Mouse (Mus musculus): ENCODE measurements around the gene H2-K1. TPM values are rescaled to one million over a fixed set of nuclear protein-coding genes. Genes with fewer than 3 reads are reported as not detected.
"Not testable (repeated sequence)": the region's sequence is repeated elsewhere in the genome, so short reads cannot be mapped to it uniquely, and the experiment has no call there.

The H2-K1 gene
- total RNA-seq, 4 experiments from 2014 or later = 493 to 638 (median 583) TPM

- DNase-seq = no peak
Measured at GRCm38 (mm10) chr17:33954646-33955554, 45.2 kb downstream of the H2-K1 start.

- no peak for DNase-seq
Measured at GRCm38 (mm10) chr17:33953961-33954565, 46.1 kb downstream of the H2-K1 start.

GRCm38 (mm10) chr17:33953310-33953709 lies 46.8 kb downstream of the H2-K1 start:
- no peak for DNase-seq

GRCm38 (mm10) chr17:33952879-33953278 lies 47.3 kb downstream of the H2-K1 start:
- DNase-seq = no peak

- not testable (repeated sequence) for DNase-seq
Measured at GRCm38 (mm10) chr17:33952015-33952414, 48.1 kb downstream of the H2-K1 start.

- DNase-seq = peak; percentile 83
Measured at GRCm38 (mm10) chr17:33951021-33951946, 48.9 kb downstream of the H2-K1 start, which contains the start of gene B3galt4. B3galt4 (minus strand) TSS chr17:33951488.

GRCm38 (mm10) chr17:33950131-33950625 lies 50.0 kb downstream of the H2-K1 start:
- no peak for DNase-seq

- no peak for DNase-seq
Measured at GRCm38 (mm10) chr17:33948905-33949537, 51.1 kb downstream of the H2-K1 start.

GRCm38 (mm10) chr17:33948090-33948904 lies 51.9 kb downstream of the H2-K1 start:
- DNase-seq = no peak

- DNase-seq = no peak
Measured at GRCm38 (mm10) chr17:33947430-33948089, 52.6 kb downstream of the H2-K1 start.

Small RNA genes within 50 kb of the gene (microRNA-seq; reads per million reads assigned to microRNA genes)
- 0 to 0.18 reads per million in 2 experiments for gene Mir219a-1
- gene Mir219c = 0 reads per million in 2 experiments

Other genes starting within 250 kb of the H2-K1 start
- gene Rab11b, start 239.8 kb downstream of the H2-K1 start, total RNA-seq (2022) = 100 to 1,000 TPM; 251 to 297 (median 270) TPM
- gene Angptl4, start 218.5 kb downstream of the H2-K1 start, total RNA-seq (2022) = 10 to 100 TPM; 37.2 to 78.4 (median 46.3) TPM
- gene Kank3, start 189.8 kb downstream of the H2-K1 start, total RNA-seq (2022) = 100 to 1,000 TPM in 3 of 4 experiments, 10 to 100 TPM in 1; 69.8 to 130 (median 111) TPM
- 1,000 to 10,000 TPM; 1,538 to 1,820 (median 1,607) TPM for gene Rps28, start 175.8 kb downstream of the H2-K1 start, total RNA-seq (2022)
- gene Ndufa7, start 175.8 kb downstream of the H2-K1 start, total RNA-seq (2022) = 100 to 1,000 TPM; 371 to 504 (median 430) TPM
- 10 to 100 TPM; 29.5 to 63.3 (median 37.6) TPM for gene Cd320, start 157.3 kb downstream of the H2-K1 start, total RNA-seq (2022)
- gene Gm7029, start 126.5 kb downstream of the H2-K1 start, total RNA-seq (2022) = not detected
- gene Kifc1, start 109.7 kb downstream of the H2-K1 start, total RNA-seq (2022) = 1 to 10 TPM; 1.7 to 3.2 (median 2.6) TPM
- not detected for gene Platr17, start 95.2 kb downstream of the H2-K1 start, total RNA-seq (2022)
- gene Daxx, start 90.9 kb downstream of the H2-K1 start, total RNA-seq (2022) = 10 to 100 TPM; 30.2 to 36.2 (median 33.8) TPM
- gene Tapbp, start 84.4 kb downstream of the H2-K1 start, total RNA-seq (2022) = 100 to 1,000 TPM; 195 to 259 (median 213) TPM
- gene Zbtb22, start 84.4 kb downstream of the H2-K1 start, total RNA-seq (2022) = 10 to 100 TPM; 35.3 to 39.7 (median 37.5) TPM
- 10 to 100 TPM; 42.1 to 76.2 (median 60.1) TPM for gene Rgl2, start 70.8 kb downstream of the H2-K1 start, total RNA-seq (2022)
- 100 to 1,000 TPM in 1 of 4 experiments, 10 to 100 TPM in 3; 74.1 to 119 (median 79.6) TPM for gene Pfdn6, start 60.0 kb downstream of the H2-K1 start, total RNA-seq (2022)
- gene Wdr46, start 59.7 kb downstream of the H2-K1 start, total RNA-seq (2022) = 10 to 100 TPM; 30.0 to 43.8 (median 35.1) TPM
- gene B3galt4, start 48.9 kb downstream of the H2-K1 start, total RNA-seq (2022) = 1 to 10 TPM; 6.9 to 8.7 (median 7.6) TPM
- 10 to 100 TPM; 58.6 to 83.5 (median 69.6) TPM for gene Vps52, start 44.5 kb downstream of the H2-K1 start, total RNA-seq (2022)
- 100 to 1,000 TPM; 668 to 711 (median 693) TPM for gene Rps18, start 44.3 kb downstream of the H2-K1 start, total RNA-seq (2022)
- gene Ring1, start 24.3 kb upstream of the H2-K1 start, total RNA-seq (2022) = 10 to 100 TPM; 42.7 to 84.4 (median 60.7) TPM
- gene H2-Ke6, start 27.7 kb upstream of the H2-K1 start, total RNA-seq (2022) = 100 to 1,000 TPM; 249 to 289 (median 271) TPM
- 100 to 1,000 TPM; 176 to 248 (median 200) TPM for gene Slc39a7, start 31.3 kb upstream of the H2-K1 start, total RNA-seq (2022)
- gene Rxrb, start 31.5 kb upstream of the H2-K1 start, total RNA-seq (2022) = 10 to 100 TPM; 54.8 to 70.9 (median 62.7) TPM
- 1 to 10 TPM in 3 of 4 experiments, under 1 TPM in 1; 0.55 to 1.7 (median 1.4) TPM for gene Col11a2, start 39.1 kb upstream of the H2-K1 start, total RNA-seq (2022)
- 1 to 10 TPM in 1 of 4 experiments, under 1 TPM in 3; 0.24 to 1.1 (median 0.64) TPM for gene H2-Oa, start 92.0 kb upstream of the H2-K1 start, total RNA-seq (2022)
- gene H2-DMa, start 119.2 kb upstream of the H2-K1 start, total RNA-seq (2022) = 10 to 100 TPM; 12.2 to 24.6 (median 21.1) TPM
- 100 to 1,000 TPM; 185 to 240 (median 215) TPM for gene Brd2, start 122.3 kb upstream of the H2-K1 start, total RNA-seq (2022)
- 1 to 10 TPM; 2.0 to 4.5 (median 4.0) TPM for gene H2-DMb2, start 143.0 kb upstream of the H2-K1 start, total RNA-seq (2022)
- gene H2-DMb1, start 152.7 kb upstream of the H2-K1 start, total RNA-seq (2022) = 10 to 100 TPM in 2 of 4 experiments, 1 to 10 TPM in 2; 5.2 to 11.5 (median 10.5) TPM
- 10 to 100 TPM; 19.5 to 22.2 (median 21.3) TPM for gene Tap1, start 187.2 kb upstream of the H2-K1 start, total RNA-seq (2022)
- 10 to 100 TPM; 16.7 to 30.6 (median 25.5) TPM for gene Psmb9, start 187.4 kb upstream of the H2-K1 start, total RNA-seq (2022)
- gene Psmb8, start 197.4 kb upstream of the H2-K1 start, total RNA-seq (2022) = 10 to 100 TPM; 30.4 to 41.2 (median 36.4) TPM
- gene Tap2, start 203.2 kb upstream of the H2-K1 start, total RNA-seq (2022) = 10 to 100 TPM; 53.9 to 71.1 (median 67.2) TPM
- 1 to 10 TPM; 1.3 to 1.8 (median 1.5) TPM for gene H2-Ob, start 238.6 kb upstream of the H2-K1 start, total RNA-seq (2022)

All from adrenal gland, adult 8-10 months (tissue).